Mouse (Mus musculus) forebrain, embryonic 11.5 days (tissue): ENCODE data around the gene Pwwp2a. TPM values are rescaled to one million over a fixed set of nuclear protein-coding genes. Genes with fewer than 3 reads are reported as not detected.

Experiments
- ATAC-seq: fragments of 200-750 bp; cut with Nextera tagmentation; replicated peaks from 2 replicates; pipeline ENCODE4 v1.8.0; 2017; ENCODE audit warnings: moderate TSS enrichment; ENCODE audit not compliant: low FRiP score
- DNase-seq: peaks from one replicate; pipeline ENCODE4 v3.0.0-alpha.2; 2017; ENCODE audit warnings: low spot score
- H3K27ac ChIP-seq: fragments of 300-500 bp; sonication (generic); 2 replicates; pipeline ENCODE4 v1.5.1; 2014; ENCODE audit warnings: low read depth, low read length
- H3K27me3 ChIP-seq: fragments of 300-500 bp; sonication (generic); 2 replicates; pipeline ENCODE4 v1.6.1; 2014; ENCODE audit warnings: mild to moderate bottlenecking, low read length, mixed read lengths; ENCODE audit not compliant: control insufficient read depth, insufficient read depth
- H3K36me3 ChIP-seq: fragments of 300-500 bp; sonication (generic); 2 replicates; pipeline ENCODE4 v1.6.1; 2014; ENCODE audit warnings: mild to moderate bottlenecking, low read length, moderate library complexity, mixed read lengths; ENCODE audit not compliant: control insufficient read depth, insufficient read depth
- H3K4me1 ChIP-seq: fragments of 300-500 bp; sonication (generic); replicated peaks from 2 replicates; pipeline ENCODE4 v1.6.1; 2014; ENCODE audit warnings: low read length, mixed read lengths; ENCODE audit not compliant: control insufficient read depth, insufficient read depth
- H3K4me2 ChIP-seq: fragments of 300-500 bp; sonication (generic); 2 replicates; pipeline ENCODE4 v1.6.1; 2014; ENCODE audit warnings: low read depth, mild to moderate bottlenecking, low read length, moderate library complexity, mixed read lengths; ENCODE audit not compliant: severe bottlenecking
- H3K4me3 ChIP-seq: fragments of 300-500 bp; sonication (generic); 2 replicates; pipeline ENCODE4 v1.5.1; 2014; ENCODE audit warnings: low read depth, low read length
- H3K9ac ChIP-seq: fragments of 300-500 bp; sonication (generic); 2 replicates; pipeline ENCODE4 v1.6.1; 2014; ENCODE audit warnings: low read length
- H3K9me3 ChIP-seq: fragments of 300-500 bp; sonication (generic); 2 replicates; pipeline ENCODE4 v1.6.1; 2016; ENCODE audit warnings: low read length, mixed read lengths; ENCODE audit not compliant: control insufficient read depth
- WGBS: fragments of 180-500 bp; shearing (Covaris S2); extraction: QIAGEN DNeasy Blood & Tissue Kit; methylation state at CpG from one replicate; pipeline ENCODE4 v1.1.7; 2014; 5-methylcytosine and 5-hydroxymethylcytosine counted together
- polyA plus RNA-seq: library from polyadenylated mRNA; unstranded; fragments of >200 nt; fragmentation: Nextera tagmentation; extraction: Ambion mirVana; gene quantifications from 2 replicates; pipeline ENCODE4 v1.2.1, GENCODE M21; 2014

The Pwwp2a gene
- polyA plus RNA-seq, 1 experiment from 2014 or later = 44.7 TPM

- no peak for DNase-seq
- H3K4me3 ChIP-seq = no peak overlapping the region
- H3K9me3 ChIP-seq = no peaks in the 10 kb centered on the region
- H3K4me2 ChIP-seq = no peak overlapping the region
- H3K4me1 ChIP-seq = no peaks in the 10 kb centered on the region
- no peak for ATAC-seq
- 95% methylated on average over 3 of the region's 3 CpGs for WGBS
- peaks cover 10% of the 10 kb centered on the region for H3K36me3 ChIP-seq
- H3K27me3 ChIP-seq = no peaks in the 10 kb centered on the region
- H3K27ac ChIP-seq = no peak overlapping the region
- no peak overlapping the region for H3K9ac ChIP-seq
Measured at GRCm38 (mm10) chr11:43700291-43700690, 18.5 kb downstream of the Pwwp2a start.

- Histone ChIP-seq H3K36me3 (peaks cover 12% of the 10 kb centered on the region), H3K27ac (no peak overlapping the region), H3K9ac (no peak overlapping the region), H3K4me2 (no peak overlapping the region), H3K9me3 (no peaks in the 10 kb centered on the region), H3K27me3 (no peaks in the 10 kb centered on the region), H3K4me1 (no peaks in the 10 kb centered on the region), H3K4me3 (no peak overlapping the region)
- WGBS = 83% methylated on average over 1 of the region's 1 CpGs
- ATAC-seq (no peak), DNase-seq (no peak)
Measured at GRCm38 (mm10) chr11:43703552-43703951, 21.8 kb downstream of the Pwwp2a start.

GRCm38 (mm10) chr11:43705751-43706150 lies 24.0 kb downstream of the Pwwp2a start:
- H3K4me2 ChIP-seq = no peak overlapping the region
- no peak overlapping the region for H3K9ac ChIP-seq
- no peak overlapping the region for H3K27ac ChIP-seq
- no peak for DNase-seq
- no peaks in the 10 kb centered on the region for H3K4me1 ChIP-seq
- no peak for ATAC-seq
- no peak overlapping the region for H3K4me3 ChIP-seq
- no peaks in the 10 kb centered on the region for H3K9me3 ChIP-seq
- WGBS = 93% methylated on average over 10 of the region's 10 CpGs
- peaks cover 12% of the 10 kb centered on the region for H3K36me3 ChIP-seq
- H3K27me3 ChIP-seq = no peaks in the 10 kb centered on the region

GRCm38 (mm10) chr11:43708409-43708808 lies 26.6 kb downstream of the Pwwp2a start:
- Histone ChIP-seq H3K9ac (no peak overlapping the region), H3K27ac (no peak overlapping the region), H3K36me3 (peaks cover 12% of the 10 kb centered on the region), H3K4me1 (no peaks in the 10 kb centered on the region), H3K4me3 (no peak overlapping the region), H3K27me3 (no peaks in the 10 kb centered on the region), H3K9me3 (no peaks in the 10 kb centered on the region), H3K4me2 (no peak overlapping the region)
- ATAC-seq = no peak
- WGBS = 91% methylated on average over 2 of the region's 2 CpGs
- DNase-seq = no peak

- Histone ChIP-seq H3K4me3 (no peak overlapping the region), H3K9me3 (no peaks in the 10 kb centered on the region), H3K9ac (no peak overlapping the region), H3K4me2 (no peak overlapping the region), H3K27ac (no peak overlapping the region), H3K27me3 (no peaks in the 10 kb centered on the region), H3K36me3 (no peaks in the 10 kb centered on the region), H3K4me1 (no peaks in the 10 kb centered on the region)
- 90% methylated on average over 4 of the region's 4 CpGs for whole genome bisulfite sequencing
- no peak for ATAC-seq
- no peak for DNase-seq
Measured at GRCm38 (mm10) chr11:43712178-43712577, 30.4 kb downstream of the Pwwp2a start.

GRCm38 (mm10) chr11:43723411-43723810 lies 41.6 kb downstream of the Pwwp2a start:
- no peak for DNase-seq

GRCm38 (mm10) chr11:43727796-43728195 lies 46.0 kb downstream of the Pwwp2a start:
- H3K36me3 ChIP-seq = peaks cover 2% of the 10 kb centered on the region; the same call in 1 of the 2 replicates
- no peaks in the 10 kb centered on the region for H3K27me3 ChIP-seq
- no peaks in the 10 kb centered on the region for H3K9me3 ChIP-seq
- no peaks in the 10 kb centered on the region for H3K4me1 ChIP-seq
- no peak overlapping the region for H3K27ac ChIP-seq
- H3K9ac ChIP-seq = no peak overlapping the region
- ATAC-seq (no peak), DNase-seq (no peak)
- H3K4me2 ChIP-seq = no peak overlapping the region
- 86% methylated on average over 7 of the region's 7 CpGs for WGBS
- no peak overlapping the region for H3K4me3 ChIP-seq

More at GRCm38 (mm10) chr11:43723411-43723810, 41.6 kb downstream of the Pwwp2a start:
- 94% methylated on average over 3 of the region's 3 CpGs for WGBS
- ATAC-seq = no peak
- H3K4me1 ChIP-seq = no peaks in the 10 kb centered on the region
- no peak overlapping the region for H3K27ac ChIP-seq
- no peak overlapping the region for H3K9ac ChIP-seq
- H3K9me3 ChIP-seq = no peaks in the 10 kb centered on the region
- no peak overlapping the region for H3K4me3 ChIP-seq
- H3K27me3 ChIP-seq = no peaks in the 10 kb centered on the region
- H3K4me2 ChIP-seq = no peak overlapping the region
- H3K36me3 ChIP-seq = no peaks in the 10 kb centered on the region; the same call in 1 of the 2 replicates

GRCm38 (mm10) chr11:43728737-43729301 lies 47.0 kb downstream of the Pwwp2a start:
- no peak for ATAC-seq
- Histone ChIP-seq H3K9ac (no peak overlapping the region), H3K9me3 (no peaks in the 10 kb centered on the region), H3K4me1 (no peaks in the 10 kb centered on the region), H3K4me3 (no peak overlapping the region), H3K27me3 (no peaks in the 10 kb centered on the region), H3K27ac (no peak overlapping the region), H3K36me3 (peaks cover 2% of the 10 kb centered on the region; the same call in 1 of the 2 replicates), H3K4me2 (no peak overlapping the region)
- 91% methylated on average over 7 of the region's 7 CpGs for WGBS
- no peak for DNase-seq
